Mouse (Mus musculus): ENCODE data around the gene Mpp4. TPM values are rescaled to one million over a fixed set of nuclear protein-coding genes. Genes with fewer than 3 reads are reported as not detected.

Gene Mpp4
- polyA plus RNA-seq, 1 experiment = 1.4 TPM

DNA sequence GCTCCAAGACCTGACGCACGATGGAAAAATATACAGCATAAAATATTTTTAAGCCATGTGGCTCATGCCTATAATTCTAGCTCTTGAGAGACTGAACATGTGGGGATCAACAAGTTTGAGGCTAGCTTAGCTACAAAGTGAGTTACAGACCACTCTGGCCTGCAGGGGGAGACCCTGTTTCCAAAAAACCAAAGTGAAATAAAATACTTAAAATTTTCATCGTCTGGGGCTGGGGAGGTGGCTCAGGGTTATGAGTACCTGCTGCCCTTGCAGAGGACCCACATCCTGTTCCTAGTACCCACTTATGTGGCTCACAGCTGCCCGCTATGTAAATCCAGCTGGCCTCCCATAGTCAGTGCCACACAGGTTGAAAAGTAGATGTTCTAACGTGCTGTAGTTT is 12.6 kb downstream of the Mpp4 start:
- no peaks in the 10 kb centered on the region for H3K4me1 ChIP-seq (ENCODE audit: control insufficient read depth, insufficient read depth, low read length)
- no peak overlapping the region for H3K27ac ChIP-seq (ENCODE audit: control insufficient read depth, insufficient read depth, low read depth, low read length, poor library complexity)
- TF ChIP-seq POLR2A (IDR thresholded peaks at IDR 0.05; ENCODE audit: borderline replicate concordance, control insufficient read depth, low read depth, low read length) (no peak), CTCF (IDR thresholded peaks at IDR 0.05; ENCODE audit: control insufficient read depth, insufficient read depth, low read length) (no peak)
- WGBS = 47% methylated on average over 5 of the region's 5 CpGs
- no peak overlapping the region for H3K4me3 ChIP-seq (replicated peaks; ENCODE audit: control insufficient read depth, low read depth, low read length)

- Histone ChIP-seq H3K4me1 (ENCODE audit: control insufficient read depth, insufficient read depth, low read length) (no peaks in the 10 kb centered on the region), H3K27ac (ENCODE audit: control insufficient read depth, insufficient read depth, low read depth, low read length, poor library complexity) (no peak overlapping the region), H3K4me3 (replicated peaks; ENCODE audit: control insufficient read depth, low read depth, low read length) (no peak overlapping the region)
- WGBS = 80% methylated on average over 10 of the region's 10 CpGs
- TF ChIP-seq CTCF (IDR thresholded peaks at IDR 0.05; ENCODE audit: control insufficient read depth, insufficient read depth, low read length) (peak; percentile 65), POLR2A (IDR thresholded peaks at IDR 0.05; ENCODE audit: borderline replicate concordance, control insufficient read depth, low read depth, low read length) (no peak)
Observed at GRCm38 (mm10) chr1:59144543-59144942, 18.6 kb downstream of the Mpp4 start.

GRCm38 (mm10) chr1:59142809-59143208 is 20.4 kb downstream of the Mpp4 start:
- TF ChIP-seq POLR2A (IDR thresholded peaks at IDR 0.05; ENCODE audit: borderline replicate concordance, control insufficient read depth, low read depth, low read length) (no peak), CTCF (IDR thresholded peaks at IDR 0.05; ENCODE audit: control insufficient read depth, insufficient read depth, low read length) (peak; percentile 64)
- H3K27ac ChIP-seq (ENCODE audit: control insufficient read depth, insufficient read depth, low read depth, low read length, poor library complexity) = no peak overlapping the region

DNA sequence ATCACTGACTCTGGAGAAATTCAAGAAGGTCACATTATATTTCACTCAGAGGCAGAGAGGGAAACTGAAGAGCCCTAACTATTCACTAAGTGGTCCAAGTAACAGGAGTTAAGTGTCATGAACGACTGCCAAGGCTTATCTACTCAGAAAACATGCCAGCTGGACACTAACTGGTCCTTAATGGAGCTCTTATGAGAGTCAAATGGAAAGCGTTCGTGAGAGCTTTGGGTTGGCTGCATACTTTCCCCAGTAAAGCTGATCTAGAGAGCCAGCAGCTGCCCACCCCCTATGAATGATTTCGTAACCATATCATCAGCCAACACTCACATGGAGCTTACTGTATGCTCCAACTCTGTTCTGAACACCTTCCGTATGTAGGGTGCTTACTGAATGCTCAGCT is 28.8 kb downstream of the Mpp4 start:
- H3K27ac ChIP-seq (ENCODE audit: control insufficient read depth, insufficient read depth, low read depth, low read length, poor library complexity) = no peak overlapping the region
- TF ChIP-seq CTCF (IDR thresholded peaks at IDR 0.05; ENCODE audit: control insufficient read depth, insufficient read depth, low read length) = no peak
- no peak for TF ChIP-seq POLR2A (IDR thresholded peaks at IDR 0.05; ENCODE audit: borderline replicate concordance, control insufficient read depth, low read depth, low read length)
- H3K4me1 ChIP-seq (ENCODE audit: control insufficient read depth, insufficient read depth, low read length) = no peaks in the 10 kb centered on the region
- 67% methylated on average over 5 of the region's 5 CpGs for WGBS
- H3K4me3 ChIP-seq (replicated peaks; ENCODE audit: control insufficient read depth, low read depth, low read length) = no peak overlapping the region

More at GRCm38 (mm10) chr1:59142809-59143208, 20.4 kb downstream of the Mpp4 start:
- H3K4me3 ChIP-seq (replicated peaks; ENCODE audit: control insufficient read depth, low read depth, low read length) = no peak overlapping the region
- H3K4me1 ChIP-seq (ENCODE audit: control insufficient read depth, insufficient read depth, low read length) = no peaks in the 10 kb centered on the region

DNA sequence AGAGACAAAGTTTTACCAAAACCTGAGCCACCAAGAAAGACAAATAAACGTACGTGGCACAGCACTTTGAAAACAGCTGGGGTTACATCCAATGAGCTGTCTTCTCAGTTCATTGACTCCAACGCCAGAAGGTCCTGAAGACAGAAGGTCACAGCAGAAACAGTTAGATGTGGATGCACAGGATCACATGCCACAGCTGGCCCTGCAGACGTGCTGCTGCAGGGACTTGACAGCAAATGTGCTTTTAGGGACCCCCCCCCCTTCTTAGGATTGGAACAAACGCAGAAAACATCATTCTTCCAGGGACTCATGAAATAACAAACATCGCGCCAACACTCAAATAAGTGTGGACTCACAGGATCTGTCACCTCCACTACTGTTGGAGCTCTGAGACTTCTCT is 34.3 kb downstream of the Mpp4 start:
- H3K4me1 ChIP-seq (ENCODE audit: control insufficient read depth, insufficient read depth, low read length) = no peaks in the 10 kb centered on the region
- H3K27ac ChIP-seq (ENCODE audit: control insufficient read depth, insufficient read depth, low read depth, low read length, poor library complexity) = no peak overlapping the region
- TF ChIP-seq POLR2A (IDR thresholded peaks at IDR 0.05; ENCODE audit: borderline replicate concordance, control insufficient read depth, low read depth, low read length) (no peak), CTCF (IDR thresholded peaks at IDR 0.05; ENCODE audit: control insufficient read depth, insufficient read depth, low read length) (no peak)
- WGBS = 77% methylated on average over 7 of the region's 7 CpGs
- no peak overlapping the region for H3K4me3 ChIP-seq (replicated peaks; ENCODE audit: control insufficient read depth, low read depth, low read length)

DNA sequence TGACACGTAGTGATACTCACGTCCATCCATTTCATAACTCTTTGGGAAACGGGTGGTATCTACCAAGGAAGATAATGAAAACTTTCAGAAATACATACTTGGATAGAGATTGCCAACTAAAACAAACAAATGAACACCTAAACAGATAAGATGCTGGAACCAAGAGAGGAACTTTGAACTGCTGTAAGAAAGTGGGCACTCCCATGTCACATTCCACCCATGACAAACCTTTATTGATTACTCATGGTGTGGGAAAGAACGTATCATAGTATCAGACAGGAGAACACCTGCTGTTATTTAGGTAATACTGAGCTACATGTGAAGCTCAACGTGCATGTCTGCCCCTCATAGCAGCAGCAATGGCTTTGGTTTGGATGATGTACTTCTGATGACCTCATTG is 37.6 kb downstream of the Mpp4 start:
- TF ChIP-seq CTCF (IDR thresholded peaks at IDR 0.05; ENCODE audit: control insufficient read depth, insufficient read depth, low read length) (no peak), POLR2A (IDR thresholded peaks at IDR 0.05; ENCODE audit: borderline replicate concordance, control insufficient read depth, low read depth, low read length) (no peak)
- no peak overlapping the region for H3K4me3 ChIP-seq (replicated peaks; ENCODE audit: control insufficient read depth, low read depth, low read length)
- 79% methylated on average over 5 of the region's 5 CpGs for WGBS
- no peak overlapping the region for H3K27ac ChIP-seq (ENCODE audit: control insufficient read depth, insufficient read depth, low read depth, low read length, poor library complexity)
- H3K4me1 ChIP-seq (ENCODE audit: control insufficient read depth, insufficient read depth, low read length) = no peaks in the 10 kb centered on the region

GRCm38 (mm10) chr1:59119720-59120457 is 43.3 kb downstream of the Mpp4 start, which contains the start of gene Tmem237:
TSS of gene Tmem237 (minus strand) at chr1:59120408.
- under 1% methylated on average over 74 of the region's 74 CpGs for WGBS
- peak within 1 kb of the TSS; percentile 34; the same call in 1 of the 2 replicates for H3K27ac ChIP-seq (ENCODE audit: control insufficient read depth, insufficient read depth, low read depth, low read length, poor library complexity)

GRCm38 (mm10) chr1:59110524-59110923 is 52.7 kb downstream of the Mpp4 start:
- no peaks in the 10 kb centered on the region for H3K4me1 ChIP-seq (ENCODE audit: control insufficient read depth, insufficient read depth, low read length)
- no peak overlapping the region for H3K27ac ChIP-seq (ENCODE audit: control insufficient read depth, insufficient read depth, low read depth, low read length, poor library complexity)
- TF ChIP-seq CTCF (IDR thresholded peaks at IDR 0.05; ENCODE audit: control insufficient read depth, insufficient read depth, low read length) (no peak), POLR2A (IDR thresholded peaks at IDR 0.05; ENCODE audit: borderline replicate concordance, control insufficient read depth, low read depth, low read length) (no peak)
- H3K4me3 ChIP-seq (replicated peaks; ENCODE audit: control insufficient read depth, low read depth, low read length) = no peak overlapping the region
- WGBS = 84% methylated on average over 8 of the region's 8 CpGs

More at GRCm38 (mm10) chr1:59119720-59120457, 43.3 kb downstream of the Mpp4 start, which contains the start of gene Tmem237:
- Histone ChIP-seq H3K4me3 (replicated peaks; ENCODE audit: control insufficient read depth, low read depth, low read length) (peak within 1 kb of the TSS; percentile 91), H3K4me1 (ENCODE audit: control insufficient read depth, insufficient read depth, low read length) (no peaks in the 10 kb centered on the region)
- TF ChIP-seq CTCF (IDR thresholded peaks at IDR 0.05; ENCODE audit: control insufficient read depth, insufficient read depth, low read length) (no peak), POLR2A (IDR thresholded peaks at IDR 0.05; ENCODE audit: borderline replicate concordance, control insufficient read depth, low read depth, low read length) (peak; percentile 45; the same call in 1 of the 2 replicates)
